Mouse (Mus musculus): ENCODE data around the gene Dab1. TPM values are rescaled to one million over a fixed set of nuclear protein-coding genes. Genes with fewer than 3 reads are reported as not detected.

Dab1 gene
- total RNA-seq, 2 experiments from 2014 or later = not detected

GRCm38 (mm10) chr4:104209081-104209480, 589.9 kb downstream of the Dab1 start:
- no peak for ATAC-seq (replicated peaks; ENCODE audit: low FRiP score, poor library complexity, severe bottlenecking)

DNA sequence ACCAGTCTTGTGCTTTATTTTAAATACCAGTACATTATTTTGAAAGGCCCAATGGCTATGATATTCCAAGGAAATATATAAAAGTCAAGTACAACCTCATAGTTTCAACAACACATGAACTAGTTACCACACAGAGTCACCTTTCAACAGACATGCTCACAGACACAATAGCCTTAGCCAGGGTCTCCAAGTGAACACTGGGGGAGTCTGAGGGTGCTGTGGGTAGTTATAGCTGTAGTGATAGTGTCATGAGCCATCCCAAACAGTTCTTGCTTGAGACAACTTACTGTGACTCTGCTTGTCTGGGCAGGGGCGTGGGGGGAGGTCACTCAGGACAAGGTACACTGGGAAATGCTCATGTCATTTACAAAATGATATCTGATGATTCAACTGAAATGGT, 591.6 kb downstream of the Dab1 start:
- no peak for ATAC-seq (replicated peaks; ENCODE audit: low FRiP score, poor library complexity, severe bottlenecking)

- ATAC-seq (replicated peaks; ENCODE audit: low FRiP score, poor library complexity, severe bottlenecking) = no peak
These were observed 592.6 kb downstream of the Dab1 start for GRCm38 (mm10) chr4:104211531-104212455.

GRCm38 (mm10) chr4:104214724-104215123, 595.6 kb downstream of the Dab1 start:
- ATAC-seq (replicated peaks; ENCODE audit: low FRiP score, poor library complexity, severe bottlenecking) = no peak

DNA sequence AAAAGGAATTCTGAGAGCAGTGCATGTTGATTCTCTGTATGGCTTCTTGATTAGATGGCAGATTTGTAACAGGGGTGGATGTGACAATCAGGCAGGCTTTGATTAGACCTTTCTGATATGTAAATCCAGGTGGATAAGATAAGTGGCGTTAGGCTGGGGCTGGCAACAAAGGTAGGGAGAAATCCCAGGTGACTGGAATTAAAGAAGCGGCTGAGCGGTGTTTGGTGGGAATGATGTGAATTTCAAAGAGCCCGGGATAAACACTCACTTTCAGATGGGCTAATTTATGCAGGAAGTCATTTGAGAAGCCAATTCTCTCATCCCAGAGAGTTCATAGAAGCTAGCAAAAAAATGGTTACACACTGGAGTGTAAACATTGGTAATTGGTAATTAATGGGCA, 598.2 kb downstream of the Dab1 start:
- ATAC-seq (replicated peaks; ENCODE audit: low FRiP score, poor library complexity, severe bottlenecking) = no peak

- ATAC-seq (replicated peaks; ENCODE audit: low FRiP score, poor library complexity, severe bottlenecking) = no peak
These were observed 599.6 kb downstream of the Dab1 start for GRCm38 (mm10) chr4:104218765-104219164.

DNA sequence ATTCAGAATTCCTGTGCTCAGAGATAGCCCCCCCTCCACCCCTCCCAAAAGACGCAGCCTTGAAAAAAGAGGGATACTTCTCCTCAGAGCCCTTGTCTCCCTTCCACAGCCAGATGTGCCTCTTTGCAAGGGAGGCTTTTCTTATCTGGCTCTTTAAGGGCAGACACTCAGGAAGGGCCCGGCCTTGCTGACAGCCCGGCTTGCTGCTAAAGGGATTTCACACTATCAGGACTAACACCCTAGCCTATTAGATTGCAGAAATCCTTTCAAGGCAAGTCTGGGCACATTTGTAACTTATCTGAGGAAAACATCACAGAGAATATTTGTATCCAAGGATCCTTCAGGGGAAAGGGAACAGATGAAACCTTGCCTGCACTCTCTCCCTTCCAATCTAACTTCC, 600.9 kb downstream of the Dab1 start:
- no peak for ATAC-seq (replicated peaks; ENCODE audit: low FRiP score, poor library complexity, severe bottlenecking)

DNA sequence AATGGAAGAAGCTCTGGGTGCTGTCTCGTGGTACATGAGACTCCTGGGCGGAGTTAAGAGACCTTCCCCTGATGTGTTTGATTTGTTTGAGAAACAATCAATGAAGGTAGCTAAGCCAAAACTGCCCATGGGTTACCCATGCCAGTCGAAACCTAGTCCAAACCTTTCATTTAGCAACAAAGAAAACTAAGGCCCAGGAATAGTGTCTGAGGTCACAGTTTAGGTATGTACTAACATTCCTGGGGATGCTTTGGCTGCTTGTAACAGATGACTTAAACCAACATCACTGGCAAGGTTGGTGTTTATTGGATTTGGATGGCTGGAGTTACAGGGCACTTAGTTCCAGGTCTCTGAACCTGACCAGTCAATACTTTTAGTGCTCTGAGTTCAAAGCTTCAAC, 610.1 kb downstream of the Dab1 start:
- ATAC-seq (replicated peaks; ENCODE audit: low FRiP score, poor library complexity, severe bottlenecking) = no peak

DNA sequence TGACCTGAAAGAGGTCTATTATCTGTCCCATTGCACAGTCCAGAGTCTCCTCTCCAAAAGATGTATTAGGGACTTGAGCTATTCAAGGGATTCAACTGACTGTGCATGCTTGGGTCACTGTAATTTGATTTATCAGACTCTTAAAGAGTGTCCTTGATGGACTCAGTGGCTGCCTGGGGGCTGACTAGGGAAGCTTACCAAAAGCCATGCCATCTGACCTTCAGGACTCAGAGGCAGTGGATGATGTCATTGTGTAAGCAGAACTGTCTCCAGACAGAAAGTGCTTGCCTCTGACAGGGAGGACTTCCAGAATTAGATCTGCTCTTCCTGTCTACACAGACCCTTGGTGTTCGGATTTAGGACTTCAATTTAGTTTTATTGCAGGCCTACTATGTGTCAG, 627.3 kb downstream of the Dab1 start:
- no peak for ATAC-seq (replicated peaks; ENCODE audit: low FRiP score, poor library complexity, severe bottlenecking)

- no peak for ATAC-seq (replicated peaks; ENCODE audit: low FRiP score, poor library complexity, severe bottlenecking)
These were observed 630.3 kb downstream of the Dab1 start for GRCm38 (mm10) chr4:104249462-104249861.

DNA sequence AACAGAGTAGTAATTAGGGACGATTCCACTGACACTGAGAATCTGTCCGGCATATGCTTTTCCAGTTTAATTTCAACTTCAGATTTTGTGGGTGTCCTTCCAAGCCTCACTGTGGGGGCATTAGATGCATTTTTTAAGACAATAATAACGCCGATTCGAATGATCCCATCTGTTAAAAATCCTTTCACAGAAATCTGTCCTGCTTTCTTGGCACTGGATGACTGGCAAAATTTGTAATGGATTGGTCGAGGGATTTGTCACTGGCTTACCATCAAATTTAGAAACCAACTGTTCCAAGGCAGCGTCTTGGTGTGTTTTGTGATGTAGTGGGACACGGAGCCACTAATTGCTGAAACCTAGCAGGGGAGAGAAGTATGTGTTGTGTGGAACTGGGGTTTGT, 638.6 kb downstream of the Dab1 start:
- ATAC-seq (replicated peaks; ENCODE audit: low FRiP score, poor library complexity, severe bottlenecking) = no peak

- no peak for ATAC-seq (replicated peaks; ENCODE audit: low FRiP score, poor library complexity, severe bottlenecking)
These were observed 650.4 kb downstream of the Dab1 start for GRCm38 (mm10) chr4:104269422-104270172.

- no peak for ATAC-seq (replicated peaks; ENCODE audit: low FRiP score, poor library complexity, severe bottlenecking)
These were observed 651.0 kb downstream of the Dab1 start for GRCm38 (mm10) chr4:104270173-104270557.

- ATAC-seq (replicated peaks; ENCODE audit: low FRiP score, poor library complexity, severe bottlenecking) = no peak
These were observed 656.1 kb downstream of the Dab1 start for GRCm38 (mm10) chr4:104275260-104275659.

DNA sequence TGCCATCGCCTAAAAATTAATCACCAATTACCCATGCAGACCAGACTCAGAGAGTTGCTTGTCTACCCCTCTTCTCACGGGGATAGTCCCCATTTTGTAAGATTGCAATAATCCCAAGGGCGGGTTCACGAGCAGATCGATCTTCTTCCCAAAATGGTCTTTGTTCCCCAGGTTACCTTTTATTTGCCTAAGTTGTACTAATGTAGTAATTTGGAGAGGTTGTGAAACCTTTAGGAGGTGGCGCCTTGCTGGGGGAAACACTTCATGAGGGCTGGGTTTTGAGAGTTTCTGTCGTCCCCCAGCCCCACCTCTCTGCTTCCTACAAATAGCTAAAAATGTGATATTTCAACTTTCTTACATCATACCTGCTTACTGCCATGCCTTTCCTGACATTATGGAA, 657.8 kb downstream of the Dab1 start:
- no peak for ATAC-seq (replicated peaks; ENCODE audit: low FRiP score, poor library complexity, severe bottlenecking)

GRCm38 (mm10) chr4:104281518-104281917, 662.4 kb downstream of the Dab1 start:
- no peak for ATAC-seq (replicated peaks; ENCODE audit: low FRiP score, poor library complexity, severe bottlenecking)

DNA sequence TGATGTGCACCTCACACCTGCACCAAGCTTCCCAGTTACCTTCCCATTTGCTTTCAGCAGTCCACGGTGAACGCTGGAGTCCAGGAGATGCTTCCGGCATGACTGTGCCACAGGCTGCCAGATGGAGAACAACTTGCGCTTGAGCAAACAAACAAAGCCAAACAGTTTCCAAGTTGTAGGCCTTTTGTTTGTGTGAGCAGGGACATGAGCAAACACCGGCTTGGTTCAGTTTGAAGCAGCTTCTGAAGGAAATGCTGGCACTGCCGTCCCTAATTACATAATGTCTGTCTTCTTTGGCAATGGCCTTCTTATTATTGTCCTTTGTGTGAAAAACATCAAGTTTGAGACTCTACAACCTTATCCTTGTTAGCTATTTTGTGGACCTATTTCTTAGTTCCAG, 664.7 kb downstream of the Dab1 start:
- no peak for ATAC-seq (replicated peaks; ENCODE audit: low FRiP score, poor library complexity, severe bottlenecking)

DNA sequence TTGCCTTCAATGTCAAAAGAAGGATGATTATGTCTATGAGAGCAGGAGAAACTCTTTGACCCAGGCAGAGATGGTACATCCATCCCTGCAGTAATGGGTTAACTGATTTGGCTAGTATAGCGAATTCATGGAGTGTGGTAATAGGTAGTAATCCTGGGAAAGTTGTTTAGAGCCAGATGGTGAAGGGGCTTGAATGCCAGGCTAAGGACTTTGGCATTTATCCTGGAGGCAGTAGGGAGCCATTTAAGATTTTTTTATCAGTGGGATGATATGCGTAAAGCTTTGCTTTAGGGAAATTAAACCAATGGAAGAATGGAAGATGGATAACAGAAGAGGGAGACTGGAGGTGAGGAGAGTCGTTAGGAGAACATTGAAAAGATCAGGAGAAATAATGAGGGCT, 669.2 kb downstream of the Dab1 start:
- ATAC-seq (replicated peaks; ENCODE audit: low FRiP score, poor library complexity, severe bottlenecking) = no peak

GRCm38 (mm10) chr4:104301764-104302163, 682.6 kb downstream of the Dab1 start:
- no peak for ATAC-seq (replicated peaks; ENCODE audit: low FRiP score, poor library complexity, severe bottlenecking)

GRCm38 (mm10) chr4:104302996-104303652, 684.0 kb downstream of the Dab1 start:
- ATAC-seq (replicated peaks; ENCODE audit: low FRiP score, poor library complexity, severe bottlenecking) = no peak

GRCm38 (mm10) chr4:104307781-104308180, 688.6 kb downstream of the Dab1 start:
- no peak for ATAC-seq (replicated peaks; ENCODE audit: low FRiP score, poor library complexity, severe bottlenecking)

Data from erythroid progenitor cell, adult 5-6 weeks (primary cell).